Comparison of ENCODE assay signal across 28 mouse cellular contexts in genomic region chr7:38093101-38093500, GRCm38 (mm10). TPM values are rescaled to one million over a fixed set of nuclear protein-coding genes. Genes with fewer than 3 reads are reported as not detected.
DNase-seq lines count a peak whose midpoint lies in the region; ATAC-seq and TF ChIP-seq lines count a peak whose summit lies in the region.
"Had no signal": no experiment of that assay in that cellular context is flagged by ENCODE, and none has a peak within 500 bp of the region (broad histone marks: within the 10 kb centered on the region; RNA-seq: fewer than 3 reads in every experiment).

No protein-coding gene starts in this region.

- TF ChIP-seq POLR2A in heart, adult 2 months (IDR thresholded peaks at IDR 0.05; ENCODE audit: insufficient read depth, low read depth, low read length) = no peak

- no peak for TF ChIP-seq EP300 in heart, adult 2 months (IDR thresholded peaks at IDR 0.05; ENCODE audit: insufficient read depth, low read depth, low read length)

- H3K9ac ChIP-seq in heart, embryonic 11.5 days (ENCODE audit: low read depth, low read length) = no peak overlapping the region
- no peak overlapping the region for H3K9ac ChIP-seq in heart, adult 2 months (ENCODE audit: low read depth, low read length)
- no peak overlapping the region for H3K9ac ChIP-seq in hindbrain, embryonic 13.5 days
- H3K9ac ChIP-seq: forebrain, postnatal 0 days; hindbrain, embryonic 12.5 days; liver, embryonic 15.5 days; lung, embryonic 15.5 days; neural tube, embryonic 13.5 days had no signal

- H3K4me2 ChIP-seq in heart, embryonic 11.5 days = no peak overlapping the region
- H3K4me2 ChIP-seq in hindbrain, embryonic 13.5 days = no peak overlapping the region
- H3K4me2 ChIP-seq: hindbrain, embryonic 12.5 days; liver, embryonic 15.5 days; lung, embryonic 15.5 days; neural tube, embryonic 13.5 days had no signal

- no peaks in the 10 kb centered on the region for H3K4me1 ChIP-seq in heart, embryonic 11.5 days (ENCODE audit: control insufficient read depth, insufficient read depth, low read length)
- H3K4me1 ChIP-seq in heart, adult 2 months (ENCODE audit: control insufficient read depth, insufficient read depth, low read length) = no peaks in the 10 kb centered on the region
- H3K4me1 ChIP-seq in hindbrain, embryonic 13.5 days (replicated peaks) = no peaks in the 10 kb centered on the region
- H3K4me1 ChIP-seq: forebrain, embryonic 10.5 days; hindbrain, embryonic 12.5 days; lung, embryonic 15.5 days; neural tube, embryonic 13.5 days had no signal

- peaks cover 4% of the 10 kb centered on the region; the same call in 1 of the 2 replicates for H3K36me3 ChIP-seq in heart, embryonic 11.5 days (ENCODE audit: control insufficient read depth, insufficient read depth, low read length)
- no peaks in the 10 kb centered on the region for H3K36me3 ChIP-seq in heart, adult 2 months (ENCODE audit: control insufficient read depth, insufficient read depth, low read length)
- H3K36me3 ChIP-seq in hindbrain, embryonic 13.5 days = peaks cover 8% of the 10 kb centered on the region

- no peak overlapping the region for H3K4me3 ChIP-seq in heart, embryonic 11.5 days (ENCODE audit: low read depth, low read length)
- H3K4me3 ChIP-seq in heart, adult 2 months = no peak overlapping the region
- H3K4me3 ChIP-seq in hindbrain, embryonic 13.5 days = no peak overlapping the region
- H3K4me3 ChIP-seq: forebrain, embryonic 10.5 days; hindbrain, embryonic 12.5 days; left cerebral cortex, adult 2 months; liver, embryonic 15.5 days; lung, embryonic 15.5 days; neural tube, embryonic 13.5 days had no signal

- DNase-seq in heart, adult 2 months = no peak
- DNase-seq in CD4-positive, CD25-positive, alpha-beta regulatory T cell, adult 2 months (ENCODE audit: low read depth, low spot score) = peak; percentile 40
- no peak for DNase-seq in adrenal gland, postnatal 25 days
- DNase-seq in adrenal gland, adult 8-10 months = no peak
- DNase-seq: cerebellum, adult 2 months; cerebellum, postnatal 25 days; embryo, embryonic 11 days; forebrain, postnatal 0 days; gastrocnemius, postnatal 14 days; heart, adult 18-20 months; kidney, adult 18-20 months; layer of hippocampus, adult 9-11 months; liver; lung, postnatal 36 days; midbrain, embryonic 14.5 days; right cerebral cortex, adult 18-20 months; right cerebral cortex, postnatal 4 days had no signal

- H3K27me3 ChIP-seq in heart, embryonic 11.5 days (ENCODE audit: control insufficient read depth, insufficient read depth, low read length) = no peaks in the 10 kb centered on the region
- no peaks in the 10 kb centered on the region for H3K27me3 ChIP-seq in heart, adult 2 months (ENCODE audit: control insufficient read depth, insufficient read depth, low read length)
- H3K27me3 ChIP-seq in hindbrain, embryonic 13.5 days = peaks cover under 1% of the 10 kb centered on the region; the same call in 1 of the 2 replicates
- H3K27me3 ChIP-seq: CH12.LX; hindbrain, embryonic 12.5 days; liver, embryonic 15.5 days; lung, embryonic 15.5 days had no signal

- H3K27ac ChIP-seq in heart, embryonic 11.5 days (ENCODE audit: low read depth, low read length) = no peak overlapping the region
- no peak overlapping the region for H3K27ac ChIP-seq in heart, adult 2 months
- H3K27ac ChIP-seq in hindbrain, embryonic 13.5 days = no peak overlapping the region
- H3K27ac ChIP-seq: forebrain, embryonic 10.5 days; hindbrain, embryonic 12.5 days; left cerebral cortex, adult 2 months; liver, embryonic 15.5 days; lung, embryonic 15.5 days; neural tube, embryonic 13.5 days had no signal

- intact Hi-C loops in heart, adult 2 months (cut with DNase I) = no loop called here

- no peak for TF ChIP-seq CTCF in heart, adult 2 months (IDR thresholded peaks at IDR 0.05)

- H3K9me3 ChIP-seq in heart, embryonic 11.5 days (replicated peaks; ENCODE audit: control insufficient read depth, low read length) = no peaks in the 10 kb centered on the region
- no peaks in the 10 kb centered on the region for H3K9me3 ChIP-seq in hindbrain, embryonic 13.5 days
- H3K9me3 ChIP-seq: forebrain, embryonic 10.5 days; hindbrain, embryonic 12.5 days; liver, embryonic 15.5 days; lung, embryonic 15.5 days; neural tube, embryonic 13.5 days had no signal

- H3K79me2 ChIP-seq in heart, adult 2 months (replicated peaks; ENCODE audit: control insufficient read depth, insufficient read depth, low read length) = no peaks in the 10 kb centered on the region

- peak; percentile 46; the same call in 1 of the 2 replicates for ATAC-seq in heart, embryonic 11.5 days (replicated peaks; ENCODE audit: insufficient number of reproducible peaks, low FRiP score, low TSS enrichment)
- ATAC-seq in activated CD4-positive, CD25-positive, alpha-beta regulatory T cell, adult 4 months = peak; percentile 26
- peak; percentile 18 for ATAC-seq in megakaryocyte progenitor cell, adult 5-6 weeks (replicated peaks; ENCODE audit: poor library complexity)
- no peak for ATAC-seq in hindbrain, embryonic 13.5 days (ENCODE audit: low FRiP score)
- ATAC-seq: forebrain, postnatal 0 days had no signal

- WGBS in heart, embryonic 11.5 days (ENCODE audit: insufficient replicate concordance) = 35% methylated on average over 2 of the region's 2 CpGs
- 38% methylated on average over 2 of the region's 2 CpGs for WGBS in heart, adult 2 months
- 64% methylated on average over 2 of the region's 2 CpGs for WGBS in hindbrain, embryonic 13.5 days

RNA-seq across cellular contexts. Expression of gene Ccne1, which starts 14.2 kb away (rescaled TPM):
- 54.3 and 55.4 TPM in 2 replicates for polyA plus RNA-seq in heart, embryonic 11.5 days (2014; fragmentation: Nextera tagmentation; extraction: Ambion mirVana)
- 1 to 10 TPM in 1 of 2 experiments, under 1 TPM in 1; 0.91 to 1.3 TPM for total RNA-seq in heart, adult 2 months (2021)
- polyA plus RNA-seq in heart, adult 2 months (2012; rRNA removed) = 0.90 and 1.3 TPM in 2 replicates
- 1 to 10 TPM; 4.4 to 8.1 TPM for polyA plus RNA-seq in activated CD4-positive, CD25-positive, alpha-beta regulatory T cell, adult 4 months (2017; shearing (Covaris generic))
- total RNA-seq in megakaryocyte progenitor cell, adult 5-6 weeks (2015) = 17.0 and 20.3 TPM in 2 replicates
- total RNA-seq in megakaryocyte progenitor cell, adult 5-6 weeks (2017) = 29.3 and 32.4 TPM in 2 replicates
- polyA plus RNA-seq in hindbrain, embryonic 13.5 days (2015; fragmentation: Nextera tagmentation; extraction: Ambion mirVana) = 15.9 and 16.1 TPM in 2 replicates
- 4.3 and 8.5 TPM in 2 replicates for total RNA-seq in adrenal gland, postnatal 25 days (2021)
- total RNA-seq in adrenal gland, adult 8-10 months (2022) = 1 to 10 TPM; 3.5 to 6.9 (median 4.1) TPM
